Mouse (Mus musculus) kidney, adult 2 months (tissue): Measurements from ENCODE around the gene Cdc34. TPM values are rescaled to one million over a fixed set of nuclear protein-coding genes. Genes with fewer than 3 reads are reported as not detected.
A peak's percentile ranks its signal among the peaks of the same experiment; 100 is the strongest.

Experiments
- DNase-seq: peaks from one replicate; pipeline ENCODE4 v3.0.0; 2021
- H3K27ac ChIP-seq: fragments of 200-500 bp; 2 replicates; pipeline ENCODE4 v1.5.1; 2012; ENCODE audit warnings: low read depth, low read length, control low read depth, inconsistent platforms; ENCODE audit not compliant: insufficient read depth
- H3K27me3 ChIP-seq: fragments of 200-500 bp; replicated peaks from 2 replicates; pipeline ENCODE4 v1.6.1; 2012; ENCODE audit warnings: mild to moderate bottlenecking, moderate library complexity, low read length, inconsistent platforms; ENCODE audit not compliant: control insufficient read depth, insufficient read depth
- H3K36me3 ChIP-seq: fragments of 200-500 bp; 2 replicates; pipeline ENCODE4 v1.6.1; 2012; ENCODE audit warnings: mild to moderate bottlenecking, moderate library complexity, low read length, inconsistent platforms; ENCODE audit not compliant: control insufficient read depth, insufficient read depth
- H3K4me1 ChIP-seq: fragments of 200-500 bp; 2 replicates; pipeline ENCODE4 v1.6.1; 2011; ENCODE audit warnings: low read length; ENCODE audit not compliant: control insufficient read depth, insufficient read depth
- H3K4me3 ChIP-seq: fragments of 200-500 bp; 2 replicates; pipeline ENCODE4 v1.5.1; 2011; ENCODE audit warnings: mild to moderate bottlenecking, low read depth, low read length, control low read depth; ENCODE audit not compliant: insufficient read depth
- CTCF ChIP-seq: fragments of 200-500 bp; conservative IDR thresholded peaks from 2 replicates; pipeline ENCODE4 v1.5.1; 2011; ENCODE audit warnings: low read depth, mild to moderate bottlenecking, control low read depth, low read length, moderate library complexity, mixed read lengths; ENCODE audit not compliant: insufficient read depth, insufficient read length
- POLR2A ChIP-seq: fragments of 200-500 bp; IDR thresholded peaks from one replicate; pipeline ENCODE4 v1.6.1; 2011; ENCODE audit warnings: low read depth, low read length, control low read depth
- WGBS: fragments of 180-500 bp; shearing (Covaris S2); methylation state at CpG from one replicate; pipeline ENCODE4 v1.1.7; 2018; 5-methylcytosine and 5-hydroxymethylcytosine counted together
- polyA plus RNA-seq: library from polyadenylated mRNA; depleted of rRNA; stranded (reverse); fragments of >200 nt; gene quantifications from 2 replicates; pipeline ENCODE4 v1.2.3, GENCODE M21; 2012

Cdc34 gene
- polyA plus RNA-seq, 1 experiment, result 159 TPM

DNA sequence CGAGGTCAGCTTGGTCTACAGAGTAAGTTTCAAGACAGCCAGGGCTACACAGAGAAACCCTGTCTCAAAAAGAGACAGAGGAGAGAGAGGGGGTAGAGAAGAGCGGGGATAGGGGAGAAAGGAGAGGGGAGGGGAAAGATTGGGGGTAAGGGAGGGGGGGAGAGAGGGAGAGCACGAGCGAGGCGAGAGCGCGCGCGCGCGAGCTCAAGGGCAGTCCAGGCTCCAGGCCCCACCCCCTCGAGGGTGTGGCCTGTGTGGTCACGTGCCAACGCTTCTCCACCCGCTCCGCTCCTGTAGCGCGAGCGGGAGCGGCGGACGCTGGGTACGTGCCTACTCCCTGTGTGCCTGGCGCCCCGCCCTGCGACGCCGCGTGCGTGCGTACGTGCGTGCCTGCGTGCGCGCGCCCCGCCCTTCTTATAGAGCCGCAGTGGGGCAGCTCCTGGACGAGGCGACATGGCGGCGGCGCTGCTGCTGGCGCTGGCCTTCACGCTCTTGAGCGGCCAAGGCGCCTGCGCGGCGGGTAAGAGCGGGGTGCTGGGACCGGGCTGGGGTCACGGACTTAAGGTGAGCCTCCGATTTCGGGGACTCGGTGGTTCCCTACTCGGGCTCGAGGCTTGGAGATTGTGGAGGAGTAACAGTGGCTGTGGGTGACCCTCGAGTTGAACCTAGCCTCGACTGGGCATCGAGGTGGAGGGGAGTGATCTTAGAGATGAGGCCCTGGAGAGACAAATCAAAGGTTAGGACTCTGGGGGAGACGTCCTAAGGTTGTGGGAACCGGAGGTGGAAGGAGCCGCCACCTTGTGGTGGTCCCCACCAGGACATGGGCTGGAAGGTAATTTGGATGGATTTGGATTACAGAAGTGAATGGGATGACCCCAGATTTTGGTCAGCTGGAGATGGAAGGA is 22.3 kb downstream of the Cdc34 start, which contains the start of gene Bsg:
Gene Bsg, plus strand, starts transcription at position 427 of the 905 bp plus-strand sequence.
- H3K4me1 ChIP-seq, result peaks cover 27% of the 10 kb centered on the region

DNA sequence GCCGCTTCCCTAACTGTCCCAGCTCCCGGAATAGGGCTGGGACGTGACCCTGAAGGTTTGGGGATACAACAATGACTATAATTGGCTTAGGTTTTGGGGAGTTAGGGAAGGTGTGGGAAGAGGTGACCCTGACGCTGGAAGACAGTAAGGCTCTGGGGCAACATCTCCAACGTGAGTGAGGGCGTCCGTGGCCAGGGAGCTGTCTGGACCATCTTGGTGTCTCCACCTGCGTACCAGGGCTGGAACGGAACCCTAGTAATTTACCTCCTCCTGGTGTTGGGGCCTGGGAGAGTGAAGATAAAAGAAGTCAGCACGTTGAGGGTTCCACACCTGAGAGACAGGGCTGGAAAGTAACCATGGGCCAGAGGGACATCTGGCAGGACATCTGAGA is 23.0 kb downstream of the Cdc34 start:
- Histone ChIP-seq H3K27me3 (no peaks in the 10 kb centered on the region), H3K36me3 (no peaks in the 10 kb centered on the region), H3K4me1 (peaks cover 27% of the 10 kb centered on the region), H3K27ac (no peak overlapping the region; the same call in 1 of the 2 replicates), H3K4me3 (peak overlapping the region; percentile 79)
- TF ChIP-seq POLR2A (no peak), CTCF (no peak)
- WGBS, result 3% methylated on average over 10 of the region's 10 CpGs
- no peak for DNase-seq

More for the DNA sequence above, 22.3 kb downstream of the Cdc34 start, which contains the start of gene Bsg:
- Histone ChIP-seq H3K4me3 (peak within 1 kb of the TSS; percentile 79), H3K36me3 (no peaks in the 10 kb centered on the region), H3K27ac (peak within 1 kb of the TSS; percentile 80), H3K27me3 (no peaks in the 10 kb centered on the region)
- TF ChIP-seq POLR2A (peak; percentile 80), CTCF (peak; percentile 36)
- WGBS, result under 1% methylated on average over 60 of the region's 65 CpGs
- DNase-seq, result peak; percentile 99

DNA sequence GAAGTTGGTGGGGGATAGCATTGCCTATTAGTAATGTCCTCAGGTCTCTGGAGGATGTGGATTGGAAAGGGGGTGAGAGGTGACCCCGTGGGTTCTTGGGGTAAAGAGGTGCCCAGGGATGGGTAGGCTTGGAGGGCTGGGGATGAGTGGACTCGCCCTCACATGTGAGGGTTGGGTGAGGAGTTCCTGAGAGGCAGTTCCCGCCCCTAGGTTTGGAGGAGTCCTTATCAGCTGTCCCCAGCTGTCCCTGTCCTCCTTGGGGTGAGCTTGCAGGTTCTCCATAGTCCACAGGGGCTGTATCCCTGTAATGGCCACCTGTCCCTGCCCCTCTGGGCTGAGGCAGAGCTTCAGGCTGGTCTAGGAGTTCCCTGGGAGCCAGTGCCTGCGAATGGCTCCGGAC is 24.0 kb downstream of the Cdc34 start:
- Histone ChIP-seq H3K4me1 (peaks cover 27% of the 10 kb centered on the region), H3K36me3 (no peaks in the 10 kb centered on the region), H3K27me3 (no peaks in the 10 kb centered on the region), H3K27ac (no peak overlapping the region), H3K4me3 (no peak overlapping the region)
- no peak for DNase-seq
- WGBS, result 69% methylated on average over 5 of the region's 5 CpGs
- TF ChIP-seq CTCF (no peak), POLR2A (no peak)

DNA sequence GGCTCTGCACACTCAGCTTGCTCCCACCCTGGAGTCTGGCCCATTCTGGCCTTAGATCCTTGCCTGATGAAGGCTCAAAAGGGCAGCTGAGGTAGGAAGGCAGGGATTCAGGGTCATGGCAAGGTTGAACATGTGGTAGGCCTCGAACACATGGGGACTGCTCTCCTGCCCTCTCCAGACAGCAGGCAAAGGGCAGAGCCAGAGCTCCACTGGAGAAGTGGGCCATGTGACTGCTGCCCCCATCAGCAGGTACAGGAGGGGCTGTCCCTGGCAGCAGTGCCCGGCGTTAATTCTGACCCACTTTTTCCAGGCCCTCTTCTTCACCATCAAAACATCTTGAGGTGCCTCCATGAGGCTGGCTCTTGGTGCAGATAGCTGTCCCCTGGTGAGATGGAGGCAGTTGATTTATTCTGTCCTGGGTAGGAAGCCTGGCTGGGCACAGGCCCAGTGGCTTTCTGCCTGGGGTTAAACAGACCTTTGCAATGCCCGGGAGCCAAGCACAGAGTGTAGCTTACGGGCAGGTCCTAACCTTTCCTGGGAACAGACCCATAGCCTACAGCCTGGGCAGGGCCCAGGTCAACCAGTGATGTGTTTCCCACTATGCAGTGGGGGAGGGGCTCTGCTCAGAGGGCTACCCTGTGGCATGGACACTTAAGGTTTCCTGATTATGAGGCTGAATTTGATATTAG is 24.6 kb downstream of the Cdc34 start:
- TF ChIP-seq POLR2A (no peak), CTCF (no peak)
- H3K27me3 ChIP-seq, result no peaks in the 10 kb centered on the region
- peak; percentile 44 for DNase-seq
- no peak overlapping the region for H3K27ac ChIP-seq
- no peak overlapping the region for H3K4me3 ChIP-seq
- no peaks in the 10 kb centered on the region for H3K36me3 ChIP-seq
- peaks cover 27% of the 10 kb centered on the region for H3K4me1 ChIP-seq
- WGBS, result 28% methylated on average over 5 of the region's 5 CpGs

DNA sequence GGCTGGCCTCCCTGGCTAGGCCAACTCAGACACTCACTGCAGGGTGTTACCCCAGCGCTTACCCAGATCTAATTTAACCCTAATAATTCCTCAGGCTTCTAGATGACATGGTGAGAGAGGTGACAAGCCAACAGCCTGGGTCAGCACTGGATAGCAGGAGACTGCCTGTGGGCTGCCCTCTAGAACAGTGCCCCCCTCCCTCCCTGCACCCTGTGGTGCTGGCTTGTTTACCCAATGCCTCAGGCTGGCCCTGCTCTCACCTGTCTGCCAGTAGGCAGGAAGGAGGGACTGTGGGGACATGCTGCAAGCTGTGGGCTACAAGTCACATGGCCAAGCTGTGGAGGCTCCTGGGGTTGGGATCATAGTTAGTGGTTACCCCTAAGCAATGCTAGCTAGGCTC is 25.2 kb downstream of the Cdc34 start:
- H3K27me3 ChIP-seq, result no peaks in the 10 kb centered on the region
- H3K27ac ChIP-seq, result no peak overlapping the region
- WGBS, result 68% methylated on average over 1 of the region's 1 CpGs
- no peak for TF ChIP-seq POLR2A
- TF ChIP-seq CTCF, result no peak
- H3K4me1 ChIP-seq, result peaks cover 27% of the 10 kb centered on the region
- no peak overlapping the region for H3K4me3 ChIP-seq
- H3K36me3 ChIP-seq, result no peaks in the 10 kb centered on the region
- no peak for DNase-seq

DNA sequence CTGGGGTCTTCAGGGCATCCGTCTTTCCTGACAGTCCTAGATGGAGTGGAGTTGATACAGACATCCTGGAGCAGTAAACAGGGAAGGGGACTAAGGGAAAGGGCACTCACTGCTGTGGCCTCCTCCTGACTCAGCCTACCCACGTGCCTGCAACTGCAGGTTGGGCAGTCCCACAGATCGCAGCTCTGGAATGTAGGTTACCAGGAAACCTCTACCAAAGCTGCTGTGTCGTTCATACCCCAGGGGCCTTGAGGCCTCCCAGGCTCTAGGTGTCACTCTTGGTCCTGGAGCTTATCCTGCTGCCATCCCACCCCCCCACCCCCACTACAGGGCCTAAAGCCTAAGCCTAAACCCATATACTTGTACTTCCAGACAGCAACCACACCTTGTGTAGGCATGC is 25.8 kb downstream of the Cdc34 start:
- Histone ChIP-seq H3K27me3 (no peaks in the 10 kb centered on the region), H3K36me3 (no peaks in the 10 kb centered on the region), H3K27ac (no peak overlapping the region), H3K4me1 (peaks cover 27% of the 10 kb centered on the region), H3K4me3 (no peak overlapping the region)
- TF ChIP-seq CTCF (no peak), POLR2A (no peak)
- no peak for DNase-seq
- 44% methylated on average over 4 of the region's 4 CpGs for WGBS

DNA sequence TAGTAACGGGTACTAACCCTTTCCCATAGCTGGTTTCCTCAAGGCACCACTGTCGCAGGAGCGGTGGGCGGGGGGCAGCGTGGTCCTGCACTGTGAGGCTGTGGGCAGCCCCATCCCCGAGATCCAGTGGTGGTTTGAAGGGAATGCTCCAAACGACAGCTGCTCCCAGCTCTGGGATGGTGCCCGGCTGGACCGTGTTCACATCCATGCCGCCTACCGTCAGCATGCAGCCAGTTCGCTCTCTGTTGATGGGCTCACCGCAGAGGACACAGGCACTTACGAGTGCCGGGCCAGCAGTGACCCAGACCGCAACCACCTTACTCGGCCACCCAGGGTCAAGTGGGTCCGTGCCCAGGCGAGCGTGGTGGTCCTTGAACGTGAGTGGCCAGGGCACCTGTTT is 26.7 kb downstream of the Cdc34 start:
- Histone ChIP-seq H3K27me3 (no peaks in the 10 kb centered on the region), H3K36me3 (no peaks in the 10 kb centered on the region), H3K27ac (no peak overlapping the region), H3K4me3 (no peak overlapping the region), H3K4me1 (peaks cover 27% of the 10 kb centered on the region)
- no peak for DNase-seq
- no peak for TF ChIP-seq CTCF
- TF ChIP-seq POLR2A, result no peak
- 82% methylated on average over 21 of the region's 21 CpGs for WGBS
